Mouse (Mus musculus) thymus, postnatal 36 days (tissue): ENCODE data around the gene Gm13757.
"Not testable (repeated sequence)": the region's sequence is repeated elsewhere in the genome, so short reads cannot be mapped to it uniquely, and the experiment has no call there.

Source experiments
- DNase-seq, 2 experiments: peaks; one replicate each; pipeline ENCODE4 v3.0.0; 2022; ENCODE audit warnings: mixed read lengths in 2 of 2

Gene Gm13757

GRCm38 (mm10) chr2:88449031-88449430 lies at the start of gene Gm13757:
Gene Gm13757, minus strand, starts transcription at chr2:88449131.
- DNase-seq: no peak

- no peak for DNase-seq
Observed at GRCm38 (mm10) chr2:88493020-88493419, 44.1 kb upstream of the Gm13757 start, which contains the start of gene Olfr1185-ps1. Gene Olfr1185-ps1, plus strand, starts transcription at chr2:88493320.

GRCm38 (mm10) chr2:88483298-88483697 lies 34.4 kb upstream of the Gm13757 start, which contains the start of gene Olfr1184:
Gene Olfr1184, plus strand, starts transcription at chr2:88483598.
- DNase-seq: no peak

DNA sequence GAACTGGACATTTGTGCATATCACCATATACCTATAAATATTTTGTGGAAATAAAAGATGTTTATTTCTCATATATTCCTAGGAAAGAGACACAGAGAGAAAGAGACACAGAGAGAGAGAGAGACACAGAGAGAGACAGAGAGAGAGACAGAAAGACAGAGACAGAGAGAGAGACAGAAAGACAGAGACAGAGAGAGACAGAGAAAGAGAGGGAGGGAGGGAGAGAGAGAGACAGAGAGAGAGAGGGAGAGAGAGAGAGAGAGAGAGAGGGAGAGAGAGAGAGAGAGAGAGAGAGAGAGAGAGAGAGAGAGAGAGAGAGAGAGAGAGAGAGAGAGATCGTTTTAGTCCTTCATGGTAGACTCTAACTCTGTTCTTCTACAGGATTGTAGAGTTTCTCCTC lies 5.6 kb upstream of the Gm13757 start, which contains the start of gene Olfr1183:
Olfr1183 (plus strand) TSS at position 301 of the 400 bp plus-strand sequence.
- not testable (repeated sequence) for DNase-seq

DNA sequence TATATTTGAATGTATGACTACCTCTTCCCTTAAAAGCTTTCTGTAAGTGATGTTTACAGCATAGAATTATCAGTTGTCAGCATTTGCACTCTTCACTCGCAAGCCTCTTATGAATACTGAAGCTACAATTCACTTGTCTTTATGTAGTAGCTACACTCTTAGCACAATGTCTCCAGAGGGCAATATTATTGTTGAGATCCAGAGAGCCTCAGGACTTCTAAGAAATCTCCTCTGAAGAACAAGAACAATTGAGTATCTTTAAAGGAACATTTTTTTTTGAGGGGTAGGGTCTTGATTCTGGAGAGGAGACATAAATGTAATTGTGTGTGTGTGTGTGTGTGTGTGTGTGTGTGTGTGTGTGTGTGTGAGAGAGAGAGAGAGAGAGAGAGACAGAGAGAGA lies 22.9 kb downstream of the Gm13757 start, which contains the start of gene Olfr1181:
Olfr1181 (minus strand) TSS at position 101 of the 400 bp plus-strand sequence.
- no peak for DNase-seq

DNA sequence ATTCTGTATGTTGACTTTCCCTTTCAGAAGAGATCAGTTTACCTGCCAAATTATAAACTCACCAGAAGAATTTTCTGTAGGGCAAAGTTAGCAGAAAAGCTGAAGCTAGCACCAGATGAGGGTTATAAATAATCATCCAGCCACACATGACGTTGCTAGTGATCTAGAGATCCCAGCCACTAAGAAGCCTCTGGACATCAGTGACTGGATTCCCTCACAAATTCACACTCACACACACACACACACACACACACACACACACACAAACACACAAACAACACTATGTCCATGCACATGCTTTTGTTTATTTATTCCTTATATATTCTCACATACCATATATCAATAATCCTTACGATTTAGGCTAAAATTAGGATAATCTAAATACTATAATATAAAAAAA lies 29.9 kb downstream of the Gm13757 start, which contains the start of gene Olfr1180:
Olfr1180 (minus strand) TSS at position 101 of the 400 bp plus-strand sequence.
- DNase-seq: no peak

DNA sequence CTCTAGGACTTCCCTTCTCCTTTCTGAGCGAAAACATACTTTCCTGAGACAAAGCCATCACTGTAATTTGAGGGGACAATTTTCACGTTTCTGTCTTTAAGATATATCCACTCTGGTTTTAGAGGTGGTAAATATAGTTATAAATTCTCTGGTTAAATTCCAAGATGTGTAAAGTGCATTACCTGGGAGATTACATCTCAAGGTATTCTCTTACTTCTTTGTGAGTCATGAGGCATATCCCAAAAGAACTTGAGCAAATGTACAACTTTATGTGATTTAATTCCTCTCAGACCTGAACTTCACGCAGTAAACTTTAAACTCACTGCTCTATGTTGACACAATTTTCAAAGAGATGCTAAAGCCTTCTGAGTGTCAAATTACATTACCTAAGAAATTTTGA lies 42.6 kb downstream of the Gm13757 start, which contains the start of gene Olfr1179:
Olfr1179 (minus strand) TSS at position 101 of the 400 bp plus-strand sequence.
- DNase-seq: no peak
